Mouse (Mus musculus): ENCODE measurements around the gene Rhox2g. TPM values are rescaled to one million over a fixed set of nuclear protein-coding genes. Genes with fewer than 3 reads are reported as not detected.
"Not testable (repeated sequence)": the region's sequence is repeated elsewhere in the genome, so short reads cannot be mapped to it uniquely, and the experiment has no call there.

Rhox2g gene
- polyA plus RNA-seq (2016; fragmentation: Nextera tagmentation; extraction: Ambion mirVana) = not detected in 2 replicates

- H3K9me3 ChIP-seq; H3K4me1 ChIP-seq (replicated peaks); DNase-seq (ENCODE audit: low spot score); H3K36me3 ChIP-seq; H3K27me3 ChIP-seq (ENCODE audit: insufficient read depth, poor library complexity, severe bottlenecking); H3K4me3 ChIP-seq; H3K27ac ChIP-seq: not testable (repeated sequence)
- 92% methylated on average over 6 of the region's 6 CpGs for WGBS
Observed at GRCm38 (mm10) chrX:37643370-37643769, at the start of gene Rhox2g. TSS of gene Rhox2g (minus strand) at chrX:37643470.

GRCm38 (mm10) chrX:37692261-37692660 is 49.0 kb upstream of the Rhox2g start:
- Histone ChIP-seq H3K27me3 (ENCODE audit: insufficient read depth, poor library complexity, severe bottlenecking) (no peaks in the 10 kb centered on the region), H3K27ac (no peak overlapping the region), H3K36me3 (no peaks in the 10 kb centered on the region), H3K4me1 (replicated peaks) (no peaks in the 10 kb centered on the region), H3K4me3 (no peak overlapping the region), H3K9me3 (no peaks in the 10 kb centered on the region)
- no peak for DNase-seq (ENCODE audit: low spot score)
- 82% methylated on average over 2 of the region's 2 CpGs for WGBS

GRCm38 (mm10) chrX:37683031-37683715 is 39.9 kb upstream of the Rhox2g start:
- WGBS = 86% methylated on average over 24 of the region's 24 CpGs
- H3K27me3 ChIP-seq (ENCODE audit: insufficient read depth, poor library complexity, severe bottlenecking) = no peaks in the 10 kb centered on the region

GRCm38 (mm10) chrX:37673177-37673576 is 29.9 kb upstream of the Rhox2g start, which contains the start of gene Rhox2h:
TSS of gene Rhox2h (minus strand) at chrX:37673277.
- not testable (repeated sequence) for H3K27ac ChIP-seq; H3K27me3 ChIP-seq (ENCODE audit: insufficient read depth, poor library complexity, severe bottlenecking); H3K4me3 ChIP-seq; DNase-seq (ENCODE audit: low spot score); H3K4me1 ChIP-seq (replicated peaks); H3K36me3 ChIP-seq; H3K9me3 ChIP-seq
- WGBS = 90% methylated on average over 8 of the region's 8 CpGs

More at GRCm38 (mm10) chrX:37683031-37683715, 39.9 kb upstream of the Rhox2g start:
- Histone ChIP-seq H3K9me3 (peaks cover 21% of the 10 kb centered on the region), H3K4me3 (no peak overlapping the region), H3K27ac (no peak overlapping the region), H3K36me3 (no peaks in the 10 kb centered on the region), H3K4me1 (replicated peaks) (no peaks in the 10 kb centered on the region)
- DNase-seq (ENCODE audit: low spot score) = no peak

- not testable (repeated sequence) for DNase-seq (ENCODE audit: low spot score); H3K4me3 ChIP-seq; H3K27me3 ChIP-seq (ENCODE audit: insufficient read depth, poor library complexity, severe bottlenecking); H3K9me3 ChIP-seq; H3K36me3 ChIP-seq; H3K27ac ChIP-seq; H3K4me1 ChIP-seq (replicated peaks)
- WGBS = 94% methylated on average over 1 of the region's 3 CpGs
Observed at GRCm38 (mm10) chrX:37668664-37669063, 25.4 kb upstream of the Rhox2g start, which contains the start of gene Rhox3h. TSS of gene Rhox3h (minus strand) at chrX:37668764.

- 85% methylated on average over 17 of the region's 20 CpGs for WGBS
- not testable (repeated sequence) for DNase-seq (ENCODE audit: low spot score); H3K36me3 ChIP-seq
Observed at GRCm38 (mm10) chrX:37651227-37651626, 8.0 kb upstream of the Rhox2g start, which contains the start of gene Rhox4g. TSS of gene Rhox4g (minus strand) at chrX:37651327.

GRCm38 (mm10) chrX:37628512-37628911 is 14.8 kb downstream of the Rhox2g start, which contains the start of gene Rhox3g:
TSS of gene Rhox3g (minus strand) at chrX:37628612.
- H3K4me1 ChIP-seq (replicated peaks); H3K4me3 ChIP-seq; H3K27ac ChIP-seq; DNase-seq (ENCODE audit: low spot score); H3K9me3 ChIP-seq; H3K36me3 ChIP-seq; H3K27me3 ChIP-seq (ENCODE audit: insufficient read depth, poor library complexity, severe bottlenecking): not testable (repeated sequence)
- WGBS = 94% methylated on average over 2 of the region's 2 CpGs

More at GRCm38 (mm10) chrX:37651227-37651626, 8.0 kb upstream of the Rhox2g start, which contains the start of gene Rhox4g:
- not testable (repeated sequence) for H3K4me1 ChIP-seq (replicated peaks); H3K27ac ChIP-seq; H3K9me3 ChIP-seq; H3K4me3 ChIP-seq; H3K27me3 ChIP-seq (ENCODE audit: insufficient read depth, poor library complexity, severe bottlenecking)

- not testable (repeated sequence) for DNase-seq (ENCODE audit: low spot score); H3K36me3 ChIP-seq; H3K27me3 ChIP-seq (ENCODE audit: insufficient read depth, poor library complexity, severe bottlenecking); H3K4me1 ChIP-seq (replicated peaks); H3K27ac ChIP-seq; H3K4me3 ChIP-seq; H3K9me3 ChIP-seq
- 92% methylated on average over 18 of the region's 19 CpGs for WGBS
Observed at GRCm38 (mm10) chrX:37607604-37608003, 35.7 kb downstream of the Rhox2g start, which contains the start of gene Rhox4f. TSS of gene Rhox4f (minus strand) at chrX:37607704.

Other genes starting within 250 kb of the Rhox2g start
- not detected in 2 replicates for gene Rhox2b, start 231.4 kb downstream of the Rhox2g start, polyA plus RNA-seq (2016; fragmentation: Nextera tagmentation; extraction: Ambion mirVana)
- 0.88 and 1.1 TPM in 2 replicates for gene Rhox4b, start 211.0 kb downstream of the Rhox2g start, polyA plus RNA-seq (2016; fragmentation: Nextera tagmentation; extraction: Ambion mirVana)
- gene Rhox2c, start 189.8 kb downstream of the Rhox2g start, polyA plus RNA-seq (2016; fragmentation: Nextera tagmentation; extraction: Ambion mirVana) = 0.27 and 1.7 TPM in 2 replicates
- gene Rhox3c, start 184.9 kb downstream of the Rhox2g start, polyA plus RNA-seq (2016; fragmentation: Nextera tagmentation; extraction: Ambion mirVana) = not detected in 2 replicates
- not detected in 2 replicates for gene Rhox4c, start 163.1 kb downstream of the Rhox2g start, polyA plus RNA-seq (2016; fragmentation: Nextera tagmentation; extraction: Ambion mirVana)
- gene Rhox2d, start 150.0 kb downstream of the Rhox2g start, polyA plus RNA-seq (2016; fragmentation: Nextera tagmentation; extraction: Ambion mirVana) = not detected in 2 replicates
- gene Rhox4d, start 129.1 kb downstream of the Rhox2g start, polyA plus RNA-seq (2016; fragmentation: Nextera tagmentation; extraction: Ambion mirVana) = 0.17 TPM in 1 of 2 replicates, not detected in the other
- not detected in 2 replicates for gene Rhox2e, start 113.0 kb downstream of the Rhox2g start, polyA plus RNA-seq (2016; fragmentation: Nextera tagmentation; extraction: Ambion mirVana)
- not detected in 2 replicates for gene Rhox3e, start 101.5 kb downstream of the Rhox2g start, polyA plus RNA-seq (2016; fragmentation: Nextera tagmentation; extraction: Ambion mirVana)
- 0.20 TPM in 1 of 2 replicates, not detected in the other for gene Rhox4e, start 86.1 kb downstream of the Rhox2g start, polyA plus RNA-seq (2016; fragmentation: Nextera tagmentation; extraction: Ambion mirVana)
- gene Rhox2f, start 72.1 kb downstream of the Rhox2g start, polyA plus RNA-seq (2016; fragmentation: Nextera tagmentation; extraction: Ambion mirVana) = not detected in 2 replicates
- not detected in 2 replicates for gene Rhox3f, start 62.5 kb downstream of the Rhox2g start, polyA plus RNA-seq (2016; fragmentation: Nextera tagmentation; extraction: Ambion mirVana)
- gene Rhox4f, start 35.8 kb downstream of the Rhox2g start, polyA plus RNA-seq (2016; fragmentation: Nextera tagmentation; extraction: Ambion mirVana) = not detected in 2 replicates
- not detected in 2 replicates for gene Rhox3g, start 14.9 kb downstream of the Rhox2g start, polyA plus RNA-seq (2016; fragmentation: Nextera tagmentation; extraction: Ambion mirVana)
- gene Rhox4g, start 7.9 kb upstream of the Rhox2g start, polyA plus RNA-seq (2016; fragmentation: Nextera tagmentation; extraction: Ambion mirVana) = not detected in 2 replicates
- gene Rhox3h, start 25.3 kb upstream of the Rhox2g start, polyA plus RNA-seq (2016; fragmentation: Nextera tagmentation; extraction: Ambion mirVana) = not detected in 2 replicates
- not detected in 2 replicates for gene Rhox2h, start 29.8 kb upstream of the Rhox2g start, polyA plus RNA-seq (2016; fragmentation: Nextera tagmentation; extraction: Ambion mirVana)
- 1.5 TPM in 2 replicates for gene Rhox5, start 161.4 kb upstream of the Rhox2g start, polyA plus RNA-seq (2016; fragmentation: Nextera tagmentation; extraction: Ambion mirVana)
- not detected in 2 replicates for gene Rhox6, start 183.4 kb upstream of the Rhox2g start, polyA plus RNA-seq (2016; fragmentation: Nextera tagmentation; extraction: Ambion mirVana)
- not detected in 2 replicates for gene Rhox7a, start 188.2 kb upstream of the Rhox2g start, polyA plus RNA-seq (2016; fragmentation: Nextera tagmentation; extraction: Ambion mirVana)
- gene Rhox8, start 235.5 kb upstream of the Rhox2g start, polyA plus RNA-seq (2016; fragmentation: Nextera tagmentation; extraction: Ambion mirVana) = not detected in 2 replicates